Mouse (Mus musculus) erythroblast, embryonic 14.5 days (primary cell): Measurements from ENCODE around the gene Chst8.

Experiments used
- GATA1 ChIP-seq: IDR thresholded peaks from 2 replicates; pipeline ENCODE4 v1.6.1; 2012; ENCODE audit warnings: low read length, inconsistent platforms, mixed read lengths
- TAL1 ChIP-seq: IDR thresholded peaks from 3 replicates; pipeline ENCODE4 v1.6.1; 2012; ENCODE audit warnings: low read length, inconsistent platforms, mixed read lengths

DNA sequence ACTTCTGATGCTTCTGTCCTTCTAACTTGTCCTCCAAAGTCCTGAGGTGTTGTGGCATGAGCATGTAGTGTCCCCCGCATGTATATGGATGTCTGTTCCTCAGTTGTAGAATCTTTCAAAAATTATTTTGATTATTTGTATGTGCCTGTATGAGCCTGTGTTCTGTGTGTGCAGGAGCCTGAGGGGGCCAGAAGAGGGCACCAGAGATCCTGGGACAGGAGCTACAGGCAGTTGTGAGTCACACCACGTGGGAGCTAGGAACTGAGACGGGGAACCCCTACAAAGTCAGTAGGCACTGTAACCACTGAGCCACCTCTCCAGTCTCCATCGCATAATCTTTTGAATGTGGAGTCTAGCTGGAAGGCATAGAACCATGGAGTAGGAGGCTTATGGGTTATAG is 36.3 kb upstream of the Chst8 start:
- TF ChIP-seq GATA1 (no peak), TAL1 (no peak)
